In genomic region chr15:83250651-83251175, GRCm38 (mm10) we compare ENCODE assay signal across 10 mouse cellular contexts. TPM values are rescaled to one million over a fixed set of nuclear protein-coding genes. Genes with fewer than 3 reads are reported as not detected.
A peak's percentile ranks its signal among the peaks of the same experiment; 100 is the strongest.
DNase-seq lines count a peak whose midpoint lies in the region; ATAC-seq and TF ChIP-seq lines count a peak whose summit lies in the region.
"Had no signal": no experiment of that assay in that cellular context is flagged by ENCODE, and none has a peak within 500 bp of the region (broad histone marks: within the 10 kb centered on the region; RNA-seq: fewer than 3 reads in every experiment).

No protein-coding gene starts in this region.

- peaks cover 26% of the 10 kb centered on the region for H3K27me3 ChIP-seq in kidney, embryonic 14.5 days (ENCODE audit: control insufficient read depth, insufficient read depth, low read length)
- no peaks in the 10 kb centered on the region for H3K27me3 ChIP-seq in myocyte (ENCODE audit: control insufficient read depth, insufficient read depth, insufficient read length)

- H3ac ChIP-seq in myocyte (ENCODE audit: control insufficient read depth, insufficient read length): peak overlapping the region; percentile 9

- 3% methylated on average over 20 of the region's 20 CpGs for WGBS in kidney, embryonic 14.5 days

- H3K4me3 ChIP-seq in embryonic fibroblast, embryonic 13.5 days (ENCODE audit: insufficient read depth, low read length): peak overlapping the region; percentile 55
- peak overlapping the region; percentile 68 for H3K4me3 ChIP-seq in kidney, embryonic 14.5 days (ENCODE audit: low read length)
- H3K4me3 ChIP-seq in myocyte: peak overlapping the region; percentile 60

- H3K27ac ChIP-seq in embryonic fibroblast, embryonic 13.5 days (ENCODE audit: insufficient read depth, low read length): no peak overlapping the region
- H3K27ac ChIP-seq in kidney, embryonic 14.5 days (ENCODE audit: low read depth, low read length): no peak overlapping the region

- ATAC-seq in kidney, embryonic 14.5 days (ENCODE audit: low FRiP score, low TSS enrichment): no peak; the same call in 1 of the 2 replicates

- H3K9me3 ChIP-seq in kidney, embryonic 14.5 days (ENCODE audit: control insufficient read depth, low read length): no peaks in the 10 kb centered on the region

- no peak for TF ChIP-seq POLR2A in embryonic fibroblast, embryonic 13.5 days (IDR thresholded peaks at IDR 0.05; ENCODE audit: low read depth, low read length)
- no peak for TF ChIP-seq POLR2A in myocyte (IDR thresholded peaks at IDR 0.05; ENCODE audit: insufficient read length, low read depth)

- TF ChIP-seq CTCF in embryonic fibroblast, embryonic 13.5 days (IDR thresholded peaks at IDR 0.05; ENCODE audit: borderline replicate concordance, insufficient read depth, low read length): no peak

- peak overlapping the region; percentile 94 for H3K4me2 ChIP-seq in kidney, embryonic 14.5 days (replicated peaks; ENCODE audit: low read depth, low read length)
- H3K4me2 ChIP-seq in myocyte (ENCODE audit: low read depth): peak overlapping the region; percentile 96

- H3K36me3 ChIP-seq in kidney, embryonic 14.5 days (ENCODE audit: control insufficient read depth, insufficient read depth, low read length): no peaks in the 10 kb centered on the region
- no peaks in the 10 kb centered on the region for H3K36me3 ChIP-seq in myocyte (ENCODE audit: control insufficient read depth, insufficient read depth)
- H3K36me3 ChIP-seq: G1E had no signal

- H3K4me1 ChIP-seq in embryonic fibroblast, embryonic 13.5 days (ENCODE audit: control insufficient read depth, insufficient read depth, low read length): no peaks in the 10 kb centered on the region
- H3K4me1 ChIP-seq in kidney, embryonic 14.5 days (ENCODE audit: control insufficient read depth, insufficient read depth, low read length): 0 out of 2 replicates have a peak, but pooled peaks cover 3% of the 10 kb centered on the region

- DNase-seq in kidney, adult 18-20 months: peak; percentile 38
- DNase-seq in kidney, postnatal 25 days: no peak
- no peak for DNase-seq in cerebellum, adult 8-10 months
- DNase-seq in spleen, adult 18-20 months: no peak
- DNase-seq in T-cell, adult 2 months (ENCODE audit: low spot score): no peak

- peaks cover 14% of the 10 kb centered on the region for H3K79me2 ChIP-seq in myocyte (ENCODE audit: control insufficient read depth, insufficient read depth)

- H3K9ac ChIP-seq in kidney, embryonic 14.5 days (ENCODE audit: low read depth, low read length): peak overlapping the region; percentile 74

TF ChIP-seq in myocyte, 11 proteins besides CTCF, POLR2A, EP300 and RAD21:
- TF ChIP-seq TCF3 (IDR thresholded peaks at IDR 0.05; ENCODE audit: insufficient read length, low read depth): no peak

RNA-seq across cellular contexts. Expression of gene A4galt, which starts 0.9 kb away (rescaled TPM):
- polyA plus RNA-seq in embryonic fibroblast, embryonic 13.5 days (2011; ENCODE audit: insufficient read length, low read depth, missing spikeins): 10.5 and 14.0 TPM in 2 replicates
- 14.8 and 19.9 TPM in 2 replicates for polyA plus RNA-seq in kidney, embryonic 14.5 days (2014; fragmentation: Nextera tagmentation; extraction: Ambion mirVana)
- 28.4 TPM for polyA plus RNA-seq in myocyte (2012; fragmentation: generic; extraction: Trizol)
- polyA plus RNA-seq: erythroblast, embryonic 14.5 days; G1E had no signal
